In genomic region chr6:102161186-102161585, GRCm38 (mm10) we compare ENCODE assay signal across 23 mouse cellular contexts.
A peak's percentile ranks its signal among the peaks of the same experiment; 100 is the strongest.
DNase-seq lines count a peak whose midpoint lies in the region; ATAC-seq lines count a peak whose summit lies in the region.
"Had no signal": no experiment of that assay in that cellular context is flagged by ENCODE, and none has a peak within 500 bp of the region (broad histone marks: within the 10 kb centered on the region; RNA-seq: fewer than 3 reads in every experiment).

No protein-coding gene starts in this region.

- no peaks in the 10 kb centered on the region for H3K36me3 ChIP-seq in forebrain, embryonic 14.5 days (ENCODE audit: control insufficient read depth, insufficient read depth, low read length)
- H3K36me3 ChIP-seq in forebrain, embryonic 13.5 days (ENCODE audit: poor library complexity, severe bottlenecking), result no peaks in the 10 kb centered on the region
- H3K36me3 ChIP-seq: embryonic facial prominence, embryonic 13.5 days; embryonic facial prominence, embryonic 15.5 days; forebrain, embryonic 15.5 days; G1E had no signal

- H3K9ac ChIP-seq in forebrain, embryonic 14.5 days (ENCODE audit: low read length), result no peak overlapping the region
- H3K9ac ChIP-seq in forebrain, embryonic 13.5 days, result no peak overlapping the region
- H3K9ac ChIP-seq: embryonic facial prominence, embryonic 13.5 days; embryonic facial prominence, embryonic 15.5 days; forebrain, embryonic 15.5 days had no signal

- peak; percentile 19 for DNase-seq in forebrain, embryonic 14.5 days (ENCODE audit: low spot score)
- DNase-seq in Muller cell, postnatal 12 days (ENCODE audit: inconsistent ontology term), result peak; percentile 85
- DNase-seq in retina, embryonic 14.5 days (ENCODE audit: low spot score), result peak; percentile 80
- DNase-seq in kidney, postnatal 25 days, result no peak
- no peak for DNase-seq in frontal cortex, postnatal 10 days (ENCODE audit: low spot score in 2 of 2)
- DNase-seq: adrenal gland, adult 2 months; adrenal gland, postnatal 10 days; adrenal gland, postnatal 25 days; B cell, adult 2 months; cerebellum, adult 11-12 months; cerebellum, adult 2 months; cerebellum, adult 9-10 months; cerebellum, postnatal 10 days; cerebellum, postnatal 25 days; embryo, embryonic 11 days had no signal

- H3K9me3 ChIP-seq in forebrain, embryonic 14.5 days (replicated peaks; ENCODE audit: control insufficient read depth, low read length), result no peaks in the 10 kb centered on the region
- no peaks in the 10 kb centered on the region for H3K9me3 ChIP-seq in forebrain, embryonic 13.5 days (replicated peaks)
- H3K9me3 ChIP-seq: embryonic facial prominence, embryonic 13.5 days; embryonic facial prominence, embryonic 15.5 days; forebrain, embryonic 15.5 days had no signal

- H3K4me3 ChIP-seq in forebrain, embryonic 14.5 days (ENCODE audit: low read depth, low read length), result no peak overlapping the region
- no peak overlapping the region for H3K4me3 ChIP-seq in forebrain, embryonic 13.5 days
- H3K4me3 ChIP-seq: embryonic facial prominence, embryonic 13.5 days; embryonic facial prominence, embryonic 15.5 days; erythroblast, embryonic 14.5 days; forebrain, embryonic 15.5 days had no signal

- H3K27me3 ChIP-seq in forebrain, embryonic 14.5 days (replicated peaks; ENCODE audit: control insufficient read depth, insufficient read depth, low read length), result no peaks in the 10 kb centered on the region
- no peaks in the 10 kb centered on the region for H3K27me3 ChIP-seq in forebrain, embryonic 13.5 days
- H3K27me3 ChIP-seq: CH12.LX; embryonic facial prominence, embryonic 13.5 days; embryonic facial prominence, embryonic 15.5 days; forebrain, embryonic 15.5 days had no signal

- no peak overlapping the region for H3K4me2 ChIP-seq in forebrain, embryonic 14.5 days (ENCODE audit: low read length)
- no peak overlapping the region for H3K4me2 ChIP-seq in forebrain, embryonic 13.5 days
- H3K4me2 ChIP-seq: embryonic facial prominence, embryonic 13.5 days; embryonic facial prominence, embryonic 15.5 days; forebrain, embryonic 15.5 days had no signal

- no peak for ATAC-seq in forebrain, embryonic 14.5 days
- ATAC-seq in forebrain, embryonic 13.5 days, result no peak
- ATAC-seq: CD4-positive, CD25-positive, alpha-beta regulatory T cell, adult 4 months; forebrain, embryonic 15.5 days had no signal

- WGBS in forebrain, embryonic 14.5 days, result 50% methylated on average over 3 of the region's 3 CpGs
- WGBS in forebrain, embryonic 13.5 days, result 57% methylated on average over 3 of the region's 3 CpGs

- H3K27ac ChIP-seq in forebrain, embryonic 14.5 days (ENCODE audit: low read depth, low read length), result no peak overlapping the region
- H3K27ac ChIP-seq in forebrain, embryonic 13.5 days, result no peak overlapping the region
- H3K27ac ChIP-seq: embryonic facial prominence, embryonic 13.5 days; embryonic facial prominence, embryonic 15.5 days; forebrain, embryonic 15.5 days had no signal

- H3K4me1 ChIP-seq in forebrain, embryonic 14.5 days (ENCODE audit: control insufficient read depth, insufficient read depth, low read length), result no peaks in the 10 kb centered on the region
- no peaks in the 10 kb centered on the region for H3K4me1 ChIP-seq in forebrain, embryonic 13.5 days
- H3K4me1 ChIP-seq: embryonic facial prominence, embryonic 13.5 days; embryonic facial prominence, embryonic 15.5 days; forebrain, embryonic 15.5 days had no signal

Comparison
In these comparisons a context has a peak if more than half of its experiments do, and no peak if none do; other contexts are left out.
1. DNase-seq: peak in forebrain, embryonic 14.5 days (single experiment), Muller cell, postnatal 12 days (single experiment) and retina, embryonic 14.5 days (single experiment); none in kidney, postnatal 25 days (0 of 2) and frontal cortex, postnatal 10 days (0 of 2).